Comparison of ENCODE assay signal across 17 mouse cellular contexts in genomic region chr2:178089586-178089985, GRCm38 (mm10).
"Had no signal": no experiment of that assay in that cellular context is flagged by ENCODE, and none has a peak within 500 bp of the region (broad histone marks: within the 10 kb centered on the region; RNA-seq: fewer than 3 reads in every experiment).

No protein-coding gene starts in this region.

- H3K27me3 ChIP-seq: neural tube, embryonic 12.5 days; neural tube, embryonic 13.5 days; neural tube, embryonic 15.5 days; stomach, embryonic 15.5 days had no signal

- H3K27ac ChIP-seq: neural tube, embryonic 12.5 days; neural tube, embryonic 13.5 days; neural tube, embryonic 15.5 days; stomach, embryonic 15.5 days; stomach, postnatal 0 days had no signal

- H3K9me3 ChIP-seq: neural tube, embryonic 12.5 days; neural tube, embryonic 13.5 days; neural tube, embryonic 15.5 days; stomach, embryonic 15.5 days had no signal

- DNase-seq: retina, postnatal 1 day; right cerebral cortex, adult 18-20 months; right cerebral cortex, postnatal 14 days; right cerebral cortex, postnatal 25 days; right cerebral cortex, postnatal 4 days; spleen, adult 18-20 months; thymus, adult 18-20 months; thymus, adult 2 months; thymus, postnatal 14 days; thymus, postnatal 25 days; thymus, postnatal 36 days; thymus, postnatal 4 days had no signal

- H3K9ac ChIP-seq: neural tube, embryonic 12.5 days; neural tube, embryonic 13.5 days; neural tube, embryonic 15.5 days; stomach, embryonic 15.5 days had no signal

- H3K4me1 ChIP-seq: neural tube, embryonic 12.5 days; neural tube, embryonic 13.5 days; neural tube, embryonic 15.5 days; stomach, embryonic 15.5 days had no signal

- H3K36me3 ChIP-seq: neural tube, embryonic 12.5 days; neural tube, embryonic 13.5 days; neural tube, embryonic 15.5 days; stomach, embryonic 15.5 days had no signal

- H3K4me3 ChIP-seq: neural tube, embryonic 12.5 days; neural tube, embryonic 13.5 days; neural tube, embryonic 15.5 days; stomach, embryonic 15.5 days had no signal
